Mouse (Mus musculus): ENCODE measurements around the gene Pgpep1.

GRCm38 (mm10) chr8:70647343-70648163 lies 12.6 kb downstream of the Pgpep1 start:
- no peak for TF ChIP-seq TCF3 (IDR thresholded peaks at IDR 0.05; ENCODE audit: insufficient read length, low read depth)
- peak in 1 of 3 experiments; percentile 30 for TF ChIP-seq MYOD1 (IDR thresholded peaks at IDR 0.05; ENCODE audit: control insufficient read depth in 1 of 3, insufficient read length in 2 of 3, low read depth in 2 of 3)
- no peak for TF ChIP-seq POLR2A (IDR thresholded peaks at IDR 0.05; ENCODE audit: insufficient read length, low read depth)
- no peak for TF ChIP-seq MAX (IDR thresholded peaks at IDR 0.05; ENCODE audit: low read depth)
- TF ChIP-seq SRF (IDR thresholded peaks at IDR 0.05; ENCODE audit: control insufficient read depth, insufficient read length, low read depth): no peak
- TF ChIP-seq TCF12 (IDR thresholded peaks at IDR 0.05; ENCODE audit: insufficient read depth, poor library complexity, severe bottlenecking): no peak
- TF ChIP-seq USF1 (IDR thresholded peaks at IDR 0.05; ENCODE audit: low read depth): no peak
- TF ChIP-seq CEBPB (IDR thresholded peaks at IDR 0.05; ENCODE audit: insufficient read depth, poor library complexity, severe bottlenecking): no peak
- no peak for TF ChIP-seq E2F4 (IDR thresholded peaks at IDR 0.05; ENCODE audit: insufficient read depth)
- TF ChIP-seq MYOG (IDR thresholded peaks at IDR 0.05; ENCODE audit: control insufficient read depth in 1 of 3, insufficient read depth in 1 of 3, insufficient read length in 2 of 3, low read depth in 2 of 3): peak in 1 of 3 experiments; percentile 41
- TF ChIP-seq POLR2AphosphoS2 (IDR thresholded peaks at IDR 0.05; ENCODE audit: insufficient read length, low read depth): peak; percentile 75
- TF ChIP-seq REST (IDR thresholded peaks at IDR 0.05; ENCODE audit: insufficient read depth, insufficient read length): no peak

Measured in myocyte (in vitro differentiated cells).